Mouse (Mus musculus): ENCODE measurements around the gene Nanos3. TPM values are rescaled to one million over a fixed set of nuclear protein-coding genes. Genes with fewer than 3 reads are reported as not detected.

The Nanos3 gene
- total RNA-seq, 1 experiment from 2014 or later, result not detected

DNA sequence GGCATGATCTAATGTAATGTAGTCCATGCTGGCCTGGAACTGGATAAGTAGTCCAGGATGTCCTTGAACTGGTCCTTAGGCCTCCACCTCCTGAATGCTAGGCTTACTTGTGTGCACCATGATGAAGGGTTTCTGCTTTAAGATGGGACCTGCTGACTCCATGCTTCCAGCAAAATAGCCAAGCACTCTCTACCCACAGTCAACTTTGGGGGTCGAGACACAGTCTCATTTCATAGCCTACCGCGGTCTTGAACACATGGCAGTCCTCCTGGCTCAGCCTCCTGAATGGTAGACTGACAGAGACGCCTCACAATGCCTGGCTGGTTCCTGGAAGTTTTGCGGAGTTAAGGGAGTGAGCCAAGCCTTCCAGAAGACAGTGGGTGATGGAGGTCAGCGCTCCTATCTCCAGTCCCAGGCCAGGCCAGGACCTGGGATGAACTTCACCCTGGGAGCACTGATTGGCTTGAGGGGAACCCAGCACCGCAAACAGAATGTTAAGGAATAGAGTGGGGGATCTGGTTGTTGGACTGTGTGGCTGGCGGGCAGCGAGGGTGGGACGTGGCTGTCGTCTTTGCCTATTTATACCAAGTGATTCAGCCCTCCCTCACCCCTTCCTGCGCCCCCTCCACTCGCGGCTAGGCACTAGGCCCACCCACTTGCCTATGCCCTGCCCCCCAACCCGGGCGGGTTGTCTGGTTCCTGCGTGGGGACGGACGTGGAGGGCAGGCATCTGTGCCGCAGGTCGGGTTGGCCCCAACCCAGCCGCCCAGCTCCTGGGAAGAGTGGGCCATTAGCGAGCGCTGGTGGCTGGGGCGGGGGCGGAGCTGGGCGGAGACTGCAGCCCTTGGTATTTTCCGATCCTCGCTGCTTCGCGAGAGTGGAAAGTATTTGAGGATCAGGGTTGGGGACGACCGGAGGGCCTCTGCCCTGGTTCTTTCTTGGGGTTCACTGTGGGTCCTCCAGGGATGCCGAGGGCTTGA is 18.2 kb upstream of the Nanos3 start:
- peak; percentile 20 for ATAC-seq (replicated peaks; ENCODE audit: insufficient number of reproducible peaks, low FRiP score, low TSS enrichment, poor library complexity, severe bottlenecking)

DNA sequence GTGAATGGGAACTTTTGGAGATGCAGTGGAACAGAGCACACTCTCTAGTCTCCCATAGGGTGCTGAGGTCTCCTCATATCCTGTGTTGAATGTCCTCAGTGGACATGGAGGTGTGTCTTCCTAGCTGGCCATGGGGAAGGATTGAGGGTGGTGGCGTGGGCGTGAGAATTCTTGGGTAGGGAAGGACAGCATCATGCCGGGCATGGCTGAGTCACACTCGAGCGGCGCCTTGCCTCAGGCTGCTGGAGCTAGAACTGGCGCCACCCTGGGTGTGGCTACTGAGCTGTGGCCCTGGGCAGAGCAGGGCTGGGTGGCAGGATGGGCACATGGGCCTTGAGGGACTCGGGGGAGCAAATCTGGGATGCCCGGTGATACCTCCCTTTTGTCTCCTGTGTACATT is 17.4 kb upstream of the Nanos3 start:
- peak; percentile 30 for ATAC-seq (replicated peaks; ENCODE audit: insufficient number of reproducible peaks, low FRiP score, low TSS enrichment, poor library complexity, severe bottlenecking)

DNA sequence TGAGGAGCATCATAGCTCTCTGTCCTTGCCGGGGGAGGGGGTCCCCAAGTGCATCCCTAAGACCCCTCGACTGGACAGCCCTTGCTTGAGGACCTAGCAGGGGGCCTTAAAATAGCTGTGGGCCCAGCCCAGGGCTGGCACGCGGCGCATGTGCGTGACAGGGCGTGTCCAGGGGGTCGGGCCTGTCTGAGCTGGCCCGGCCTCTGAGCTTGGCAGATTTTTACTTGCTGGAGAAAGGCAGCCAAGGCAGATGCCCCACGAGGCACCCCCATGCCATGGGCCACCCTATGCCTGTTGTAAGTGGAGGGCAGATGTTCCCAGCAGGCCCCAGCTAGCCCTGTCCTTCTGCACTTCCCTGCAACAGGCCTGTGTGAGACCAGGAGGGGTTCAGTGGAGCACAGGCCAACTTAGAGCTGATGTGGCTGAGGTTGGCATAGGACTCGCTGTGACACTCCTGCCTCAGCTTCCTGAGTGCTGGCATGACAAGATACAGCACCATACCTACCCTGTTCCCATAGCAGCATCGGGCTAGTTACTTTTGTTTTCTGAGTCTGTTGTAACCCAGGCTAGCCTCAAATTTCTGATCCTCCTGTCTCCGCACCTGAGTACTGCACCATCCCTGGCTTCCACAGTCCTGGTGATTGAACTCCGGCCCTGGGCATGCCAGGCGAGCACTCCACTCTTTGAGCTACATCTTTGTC is 16.7 kb upstream of the Nanos3 start:
- no peak for ATAC-seq (replicated peaks; ENCODE audit: insufficient number of reproducible peaks, low FRiP score, low TSS enrichment, poor library complexity, severe bottlenecking)

DNA sequence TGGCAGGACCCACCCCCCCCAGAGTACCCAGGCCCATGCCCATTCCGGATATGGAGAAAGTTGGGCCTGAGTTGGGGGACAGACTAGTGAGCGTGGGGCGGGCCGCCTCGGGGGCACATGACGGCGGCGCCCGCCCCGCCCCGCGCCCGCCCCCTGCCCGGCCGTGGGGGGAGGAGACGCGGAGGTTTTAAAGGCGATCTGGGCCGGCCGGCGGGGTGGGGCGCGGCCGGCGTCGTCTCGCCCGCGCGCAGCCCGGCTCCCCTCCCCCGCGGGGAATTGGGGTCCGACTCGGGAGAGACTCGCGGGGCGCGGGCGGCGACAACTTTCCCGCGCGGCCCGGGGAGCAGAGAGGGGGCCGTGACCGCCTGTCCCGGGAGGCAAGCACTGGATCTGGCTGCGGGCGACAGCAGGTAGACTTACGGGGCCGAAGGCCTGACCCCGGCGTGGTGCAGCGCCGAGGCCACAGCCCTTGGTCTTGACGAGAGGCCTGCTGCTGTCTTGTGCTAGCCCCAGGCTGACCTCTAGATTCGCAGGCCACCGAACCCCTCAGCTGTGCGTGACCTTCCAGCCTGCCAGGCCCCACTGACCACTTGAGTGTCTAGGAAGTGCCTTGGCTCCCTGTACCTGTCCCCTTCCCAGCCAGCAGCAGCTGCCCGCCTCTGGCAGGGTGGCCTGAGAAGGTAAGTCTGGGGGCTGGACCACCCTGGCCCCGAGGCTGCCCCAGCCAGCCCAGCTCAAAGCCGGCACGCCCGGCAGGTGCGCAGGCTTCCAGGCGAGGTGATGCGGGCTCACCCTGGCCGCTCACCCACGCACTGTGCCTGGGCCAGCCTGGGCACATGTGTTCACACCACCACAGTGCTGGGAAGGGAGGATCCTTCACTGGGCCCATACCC is 15.9 kb upstream of the Nanos3 start:
- no peak for ATAC-seq (replicated peaks; ENCODE audit: insufficient number of reproducible peaks, low FRiP score, low TSS enrichment, poor library complexity, severe bottlenecking)

DNA sequence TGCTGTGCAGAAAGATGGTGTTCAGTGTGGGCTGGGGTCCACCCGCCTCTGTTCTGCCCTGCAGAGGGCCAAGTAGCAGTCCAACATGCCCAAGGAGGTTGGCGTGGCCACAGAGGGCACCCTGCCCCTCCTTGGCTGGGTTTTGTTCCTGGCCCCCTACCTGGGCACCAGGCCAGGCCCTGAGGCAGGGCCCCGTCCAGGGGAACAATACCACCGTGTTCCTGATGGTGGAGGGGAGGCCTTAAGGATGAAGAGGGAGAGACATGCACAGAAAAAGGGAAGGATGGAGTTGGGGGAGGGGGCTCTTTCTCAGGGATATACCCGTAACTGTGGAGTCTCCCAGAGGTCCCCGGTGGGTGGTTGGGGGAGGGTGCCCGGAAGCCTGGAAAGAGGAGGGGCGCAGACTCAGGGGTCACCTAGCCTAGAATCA is 15.1 kb upstream of the Nanos3 start:
- ATAC-seq (replicated peaks; ENCODE audit: insufficient number of reproducible peaks, low FRiP score, low TSS enrichment, poor library complexity, severe bottlenecking), result no peak

DNA sequence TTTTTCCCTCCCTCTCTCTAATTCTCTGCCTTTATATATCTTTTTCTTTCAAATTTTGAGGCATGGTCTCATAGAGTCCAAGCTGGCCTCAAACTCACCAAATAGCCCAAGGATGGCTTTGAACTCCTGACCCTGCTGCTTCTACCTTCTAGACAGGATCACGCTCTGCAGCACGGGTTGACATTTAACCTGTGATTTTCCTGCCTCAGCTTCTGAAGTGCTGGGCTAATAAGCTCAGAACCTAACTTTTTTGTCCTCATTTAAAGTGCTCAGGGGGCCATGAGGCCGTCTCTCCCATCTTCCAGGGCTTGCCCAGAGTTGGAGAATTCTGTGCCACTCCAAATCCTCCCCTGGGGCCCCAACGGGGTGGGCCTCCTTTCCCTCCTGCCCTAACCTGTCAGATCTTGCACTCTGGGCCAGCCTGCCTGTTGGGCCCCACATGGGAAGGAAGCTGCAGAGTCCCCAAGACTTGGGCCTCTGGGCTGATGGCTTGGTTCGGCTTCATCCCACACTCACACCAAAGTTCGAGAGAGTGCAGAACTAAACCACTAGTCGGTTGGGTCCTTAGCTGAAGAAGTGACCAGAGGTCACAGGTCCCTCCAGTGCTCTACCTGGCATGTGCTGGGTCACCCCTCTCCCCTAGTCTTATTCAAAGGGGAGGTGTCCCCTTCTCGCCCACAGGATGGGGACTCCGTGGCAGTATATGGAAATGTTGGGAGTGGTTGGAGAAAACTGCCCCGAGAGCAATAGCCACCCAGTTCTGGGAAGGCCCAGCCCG is 14.5 kb upstream of the Nanos3 start:
- no peak for ATAC-seq (replicated peaks; ENCODE audit: insufficient number of reproducible peaks, low FRiP score, low TSS enrichment, poor library complexity, severe bottlenecking)

DNA sequence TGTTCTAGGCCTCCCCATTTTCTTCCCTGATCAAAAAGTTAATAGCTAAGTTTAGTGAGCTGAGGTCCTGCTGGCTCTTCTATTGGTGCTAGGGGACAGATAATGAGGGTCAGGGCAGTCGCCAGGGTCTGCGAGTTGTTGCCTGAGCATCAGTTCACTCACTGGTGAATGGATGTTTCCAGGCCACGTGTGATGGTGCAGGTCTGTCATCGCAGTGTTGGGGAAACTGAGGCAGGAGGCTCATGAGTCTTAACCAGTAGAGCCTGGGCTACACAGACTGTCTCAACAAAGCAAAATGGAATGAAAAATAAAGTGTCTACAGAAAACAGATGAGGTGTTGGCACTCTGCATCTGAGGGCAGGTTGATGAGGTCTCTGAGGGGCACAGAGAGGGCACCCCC is 13.9 kb upstream of the Nanos3 start:
- ATAC-seq (replicated peaks; ENCODE audit: insufficient number of reproducible peaks, low FRiP score, low TSS enrichment, poor library complexity, severe bottlenecking), result no peak

DNA sequence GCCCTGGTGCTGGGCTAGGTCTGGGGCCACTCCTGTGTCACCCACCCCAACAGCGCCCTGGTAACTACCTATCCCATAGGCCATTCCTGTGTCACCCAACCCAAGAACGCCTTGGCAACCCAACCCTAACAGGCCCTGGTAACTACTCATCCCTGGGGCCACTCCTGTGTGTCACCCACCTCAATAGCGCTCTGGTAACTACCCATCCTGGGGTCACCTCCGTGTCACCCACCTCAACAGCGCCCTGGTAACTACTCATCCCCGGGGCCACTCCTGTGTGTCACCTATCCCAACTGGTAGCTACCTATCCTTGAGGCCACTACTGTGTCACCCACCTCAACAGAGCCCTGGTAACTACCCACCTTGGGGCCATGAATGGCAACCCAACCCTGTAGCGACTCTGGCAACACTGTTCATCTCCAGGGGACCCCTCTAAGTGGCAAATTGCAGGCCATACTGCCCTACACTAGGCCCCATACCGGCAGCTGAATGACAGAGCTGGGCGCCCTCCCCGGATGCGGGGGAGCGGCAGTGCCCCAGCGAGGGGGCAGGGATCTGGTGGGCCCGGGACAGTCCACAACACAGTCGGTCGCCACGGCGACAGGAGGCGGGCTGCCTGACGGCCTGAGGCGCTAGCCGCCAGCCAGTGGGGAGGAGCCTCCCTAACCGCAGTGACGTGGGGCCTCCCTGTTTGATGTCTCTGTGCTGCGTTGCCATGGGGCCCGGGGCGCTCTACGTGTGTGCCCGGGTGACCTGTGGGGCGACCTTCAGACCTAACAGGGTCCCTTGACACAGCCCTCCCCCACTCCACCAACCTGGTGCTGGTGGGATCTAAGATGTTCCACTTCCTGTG is 13.1 kb upstream of the Nanos3 start:
- ATAC-seq (replicated peaks; ENCODE audit: insufficient number of reproducible peaks, low FRiP score, low TSS enrichment, poor library complexity, severe bottlenecking), result peak; percentile 53

DNA sequence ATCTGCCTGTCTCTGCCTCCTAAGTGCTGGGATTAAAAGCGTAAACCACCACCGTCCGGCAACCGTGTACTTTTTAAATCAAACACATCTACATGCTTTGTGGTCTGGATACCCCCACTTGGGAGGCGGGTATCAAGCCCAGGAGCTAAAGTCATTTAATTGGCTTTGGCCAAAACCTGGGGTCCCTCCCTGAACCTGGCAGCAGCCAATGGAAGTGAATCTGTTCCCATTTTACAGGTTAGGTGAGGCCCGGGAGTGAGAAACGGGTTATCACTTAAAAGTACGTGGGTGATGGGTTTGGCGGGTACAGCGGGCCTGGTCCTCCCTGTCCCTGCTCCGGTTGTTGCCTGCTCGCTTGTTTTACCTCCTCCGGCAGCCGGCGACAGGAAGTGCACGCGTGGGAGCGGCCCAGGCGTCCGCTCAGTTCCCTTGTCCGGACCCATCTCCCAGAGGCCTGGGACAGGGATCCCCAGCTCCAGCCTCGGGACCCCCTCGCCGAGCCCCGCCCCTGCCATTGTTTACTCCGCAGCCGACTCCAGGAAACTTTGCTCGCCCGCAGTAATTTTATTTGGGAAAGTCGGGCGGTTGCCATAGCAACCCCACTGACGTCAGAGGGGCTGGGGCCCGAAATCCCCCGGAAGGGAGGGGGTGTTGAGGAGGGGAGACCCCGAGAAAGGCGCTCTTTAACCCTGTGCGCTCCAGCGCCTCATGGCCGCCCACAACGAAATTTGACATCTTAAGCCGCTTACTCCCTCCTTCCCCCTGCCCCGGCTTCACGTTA is 12.3 kb upstream of the Nanos3 start:
- ATAC-seq (replicated peaks; ENCODE audit: insufficient number of reproducible peaks, low FRiP score, low TSS enrichment, poor library complexity, severe bottlenecking), result peak; percentile 10; the same call in 1 of the 2 replicates

DNA sequence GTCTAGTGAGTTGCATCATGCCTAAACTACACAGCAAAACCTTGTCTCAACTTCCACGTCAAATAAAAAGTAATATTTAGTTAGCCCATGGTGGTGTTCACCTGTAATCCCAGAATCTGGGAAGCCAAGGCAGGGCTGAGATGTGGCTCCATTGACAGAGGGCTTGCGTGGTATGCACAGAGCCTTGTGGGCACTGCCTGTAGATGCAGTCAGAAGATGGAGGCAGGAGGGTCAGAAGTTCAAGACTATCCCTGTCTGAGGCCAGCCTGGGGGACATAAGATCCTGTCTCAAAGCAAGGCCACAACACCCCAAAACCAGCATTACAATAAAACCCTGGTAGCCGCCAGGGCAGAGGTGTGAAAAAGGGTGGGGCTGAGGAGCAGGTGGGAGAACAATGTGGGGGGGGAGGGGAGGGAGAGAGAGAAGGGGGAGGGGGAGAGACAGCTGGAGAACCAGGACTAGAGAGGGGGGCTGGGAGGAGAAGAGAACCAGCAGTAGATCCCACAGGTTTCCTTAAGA is 9.3 kb upstream of the Nanos3 start:
- ATAC-seq (replicated peaks; ENCODE audit: insufficient number of reproducible peaks, low FRiP score, low TSS enrichment, poor library complexity, severe bottlenecking), result no peak

DNA sequence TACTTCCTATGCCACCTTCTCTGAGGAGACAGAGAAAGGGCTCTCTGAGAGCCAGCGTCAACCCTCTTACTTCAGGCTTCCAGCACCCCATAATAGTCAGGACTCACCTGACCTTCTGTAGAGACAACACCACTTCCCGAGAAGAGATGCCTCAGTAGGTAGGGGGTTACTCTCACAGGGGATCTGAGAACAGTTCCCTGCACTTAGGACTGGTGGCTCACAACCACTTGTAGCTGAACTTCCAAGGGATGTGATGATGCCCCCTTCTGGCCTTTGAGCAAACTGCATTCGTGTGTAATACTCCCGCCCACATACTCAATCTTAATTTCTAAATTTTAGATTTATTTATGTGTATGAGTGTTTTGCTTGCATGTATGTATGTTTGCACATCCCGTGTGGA is 8.5 kb upstream of the Nanos3 start:
- ATAC-seq (replicated peaks; ENCODE audit: insufficient number of reproducible peaks, low FRiP score, low TSS enrichment, poor library complexity, severe bottlenecking), result no peak

DNA sequence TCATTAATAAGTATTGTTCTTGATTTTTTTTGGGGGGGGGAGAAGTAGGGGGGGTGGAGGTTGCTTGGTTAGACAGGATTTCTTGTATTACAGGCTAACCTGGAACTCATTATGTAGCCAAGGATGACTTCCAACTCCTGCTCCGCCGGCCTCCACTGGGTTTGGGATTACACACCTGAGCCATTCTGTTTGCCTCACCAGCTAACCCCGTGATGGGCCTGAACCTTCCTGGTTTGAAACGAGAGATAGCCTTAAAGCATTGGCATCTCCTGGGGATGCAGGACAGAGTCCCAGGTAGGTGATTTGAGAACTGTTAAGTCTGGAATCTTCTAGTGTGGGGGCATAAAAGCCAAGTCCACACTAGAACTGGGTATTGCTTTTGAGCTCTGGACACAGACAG is 8.1 kb upstream of the Nanos3 start:
- no peak for ATAC-seq (replicated peaks; ENCODE audit: insufficient number of reproducible peaks, low FRiP score, low TSS enrichment, poor library complexity, severe bottlenecking)

DNA sequence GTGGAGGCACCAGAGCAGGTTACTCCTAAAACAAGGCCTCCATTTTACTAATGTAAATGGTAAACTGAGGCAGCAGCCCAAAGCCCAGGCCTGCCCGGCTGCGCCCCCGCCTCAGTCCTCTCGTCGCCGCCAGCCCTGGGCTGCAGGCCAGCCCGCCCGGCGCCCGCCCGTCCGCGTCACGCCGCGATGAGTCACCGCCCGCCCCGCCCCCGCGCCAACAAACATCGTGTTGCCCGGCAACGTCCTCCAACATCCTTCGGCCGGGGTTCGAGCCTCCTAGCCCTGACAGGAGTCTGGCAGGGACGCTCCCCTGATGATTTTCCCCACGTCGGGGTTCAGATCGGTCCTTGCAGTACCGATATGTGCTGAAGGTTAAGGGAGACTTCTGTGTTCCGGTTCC is 7.5 kb upstream of the Nanos3 start:
- peak; percentile 34 for ATAC-seq (replicated peaks; ENCODE audit: insufficient number of reproducible peaks, low FRiP score, low TSS enrichment, poor library complexity, severe bottlenecking)

DNA sequence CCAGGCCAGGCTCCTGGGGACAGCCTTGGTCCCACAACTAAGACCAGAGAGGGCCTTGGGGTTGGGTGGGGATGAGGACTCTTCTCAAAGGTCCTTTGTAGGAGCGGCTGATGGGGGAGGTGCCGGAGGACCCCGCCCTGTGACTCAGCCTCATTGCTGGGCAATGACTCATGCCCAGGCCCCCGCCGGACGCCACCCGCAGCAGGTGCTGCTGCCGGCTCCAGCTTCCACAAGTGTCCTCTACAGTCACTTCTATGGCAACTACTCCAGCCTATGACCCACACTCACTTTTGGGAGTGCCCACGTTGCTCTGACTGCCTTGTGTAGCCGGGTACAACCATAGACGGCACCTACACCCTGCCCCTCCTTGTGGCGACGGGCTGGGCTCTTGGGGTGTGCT is 7.0 kb upstream of the Nanos3 start:
- ATAC-seq (replicated peaks; ENCODE audit: insufficient number of reproducible peaks, low FRiP score, low TSS enrichment, poor library complexity, severe bottlenecking), result peak; percentile 78

DNA sequence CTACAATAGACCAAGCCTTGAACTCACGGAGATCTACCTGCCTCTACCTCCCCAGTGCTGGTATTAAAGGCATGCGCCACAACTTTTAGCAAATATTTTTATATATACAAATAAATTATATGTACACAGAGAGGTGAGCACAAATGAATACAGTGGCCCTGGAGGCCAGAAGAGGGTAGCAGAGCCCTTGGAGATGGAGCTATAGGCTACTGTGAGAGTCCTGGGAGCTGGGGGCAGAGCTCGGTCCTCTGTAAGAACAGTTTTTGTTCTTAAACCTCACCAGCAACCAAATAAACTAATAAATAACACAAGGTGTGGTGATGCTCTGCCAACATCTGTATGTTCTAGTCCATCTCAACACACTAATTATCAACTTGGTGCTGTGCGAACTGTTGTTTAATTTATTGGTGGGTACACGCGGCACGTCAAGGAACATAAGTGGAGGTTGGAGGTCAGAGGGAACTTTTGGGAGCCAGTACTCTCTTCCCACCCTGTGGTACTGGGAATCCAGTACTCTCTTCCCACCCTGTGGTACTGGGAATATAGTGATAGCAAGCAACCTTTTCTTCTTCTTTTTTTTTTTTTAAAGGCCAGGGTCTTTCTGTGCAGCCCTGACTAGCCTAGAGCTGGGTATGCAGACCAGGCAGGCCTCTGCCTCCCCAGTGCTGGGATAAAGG is 5.3 kb upstream of the Nanos3 start:
- ATAC-seq (replicated peaks; ENCODE audit: insufficient number of reproducible peaks, low FRiP score, low TSS enrichment, poor library complexity, severe bottlenecking), result no peak

DNA sequence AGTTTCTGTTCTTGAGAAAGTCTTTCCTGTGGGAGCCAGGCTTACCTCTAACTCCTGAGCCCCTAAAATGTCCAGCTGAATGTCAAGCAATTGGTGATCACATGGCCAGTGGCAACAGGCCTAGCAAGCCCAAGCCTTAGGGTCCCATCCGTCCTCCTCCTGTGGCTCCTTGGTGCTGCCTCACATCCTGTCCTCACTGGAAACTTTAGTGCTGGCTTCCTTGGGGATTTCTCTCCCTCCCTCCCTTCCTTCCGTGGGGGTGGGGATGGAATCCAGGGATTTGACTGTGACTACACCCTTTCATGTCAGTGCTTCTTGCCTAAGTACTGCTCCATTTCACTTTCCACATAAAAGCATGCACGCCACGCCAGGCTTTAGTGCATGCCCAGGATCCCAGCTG is 4.6 kb upstream of the Nanos3 start:
- no peak for ATAC-seq (replicated peaks; ENCODE audit: insufficient number of reproducible peaks, low FRiP score, low TSS enrichment, poor library complexity, severe bottlenecking)

All from monocyte, adult 5-6 weeks (primary cell).